Mouse (Mus musculus) lung, postnatal 10 days (tissue): ENCODE results near the gene Pcbp4.

ENCODE experiments used
- DNase-seq: peaks from one replicate; pipeline ENCODE4 v3.0.0; 2021

Pcbp4 gene

GRCm38 (mm10) chr9:106453271-106454070 lies at the start of gene Pcbp4:
TSS of gene Pcbp4 (plus strand) at chr9:106453291.
- DNase-seq, result peak; percentile 74

GRCm38 (mm10) chr9:106405275-106405674 lies 47.8 kb upstream of the Pcbp4 start:
- peak; percentile 89 for DNase-seq

- peak; percentile 81 for DNase-seq
Observed at GRCm38 (mm10) chr9:106406443-106407078, 46.5 kb upstream of the Pcbp4 start.

- no peak for DNase-seq
Observed at GRCm38 (mm10) chr9:106409096-106409495, 44.0 kb upstream of the Pcbp4 start.

- DNase-seq, result no peak
Observed at GRCm38 (mm10) chr9:106410086-106410650, 42.9 kb upstream of the Pcbp4 start.

- no peak for DNase-seq
Observed at GRCm38 (mm10) chr9:106411091-106411594, 41.9 kb upstream of the Pcbp4 start.

- DNase-seq, result no peak
Observed at GRCm38 (mm10) chr9:106411729-106412128, 41.4 kb upstream of the Pcbp4 start.

GRCm38 (mm10) chr9:106412210-106412609 lies 40.9 kb upstream of the Pcbp4 start:
- DNase-seq, result no peak

GRCm38 (mm10) chr9:106413606-106414005 lies 39.5 kb upstream of the Pcbp4 start:
- DNase-seq, result no peak

GRCm38 (mm10) chr9:106416826-106417225 lies 36.3 kb upstream of the Pcbp4 start:
- no peak for DNase-seq

GRCm38 (mm10) chr9:106417841-106418625 lies 35.1 kb upstream of the Pcbp4 start:
- peak; percentile 90 for DNase-seq

GRCm38 (mm10) chr9:106420608-106421007 lies 32.5 kb upstream of the Pcbp4 start:
- DNase-seq, result no peak

GRCm38 (mm10) chr9:106421033-106421864 lies 31.8 kb upstream of the Pcbp4 start:
- DNase-seq, result no peak

GRCm38 (mm10) chr9:106421865-106422160 lies 31.3 kb upstream of the Pcbp4 start:
- DNase-seq, result peak; percentile 94

- no peak for DNase-seq
Observed at GRCm38 (mm10) chr9:106428719-106429220, 24.3 kb upstream of the Pcbp4 start.

- peak; percentile 97 for DNase-seq
Observed at GRCm38 (mm10) chr9:106429221-106430014, 23.7 kb upstream of the Pcbp4 start, which contains the start of gene Rpl29. TSS of gene Rpl29 (plus strand) at chr9:106429454.

GRCm38 (mm10) chr9:106430015-106430264 lies 23.2 kb upstream of the Pcbp4 start:
- DNase-seq, result no peak

- DNase-seq, result no peak
Observed at GRCm38 (mm10) chr9:106433389-106433788, 19.7 kb upstream of the Pcbp4 start.

- DNase-seq, result no peak
Observed at GRCm38 (mm10) chr9:106436566-106436965, 16.5 kb upstream of the Pcbp4 start.

- DNase-seq, result no peak
Observed at GRCm38 (mm10) chr9:106442680-106443079, 10.4 kb upstream of the Pcbp4 start.

- DNase-seq, result no peak
Observed at GRCm38 (mm10) chr9:106444836-106445235, 8.3 kb upstream of the Pcbp4 start.
